Mouse (Mus musculus) liver, embryonic 14.5 days (tissue): ENCODE measurements around the gene Arid4a. TPM values are rescaled to one million over a fixed set of nuclear protein-coding genes. Genes with fewer than 3 reads are reported as not detected.
A peak's percentile ranks its signal among the peaks of the same experiment; 100 is the strongest.

Source experiments
- ATAC-seq: fragments of 200-750 bp; cut with Nextera tagmentation; 2 replicates; pipeline ENCODE4 v1.8.0; 2017; ENCODE audit warnings: moderate number of reproducible peaks, mild to moderate bottlenecking, moderate library complexity; ENCODE audit not compliant: insufficient read depth
- DNase-seq, 3 experiments: peaks; one replicate each; pipeline ENCODE4 v3.0.0-alpha.2; 2012 to 2013; ENCODE audit warnings: low read depth in 3 of 3, low spot score in 3 of 3
- H3K27ac ChIP-seq: fragments of 300-500 bp; sonication (generic); 2 replicates; pipeline ENCODE4 v1.5.1; 2014; ENCODE audit warnings: moderate library complexity, mild to moderate bottlenecking, control low read depth, inconsistent platforms
- H3K27me3 ChIP-seq: fragments of 300-500 bp; sonication (generic); 2 replicates; pipeline ENCODE4 v1.6.1; 2014; ENCODE audit warnings: mild to moderate bottlenecking, low read length, moderate library complexity; ENCODE audit not compliant: control insufficient read depth, insufficient read depth
- H3K36me3 ChIP-seq: fragments of 300-500 bp; sonication (generic); replicated peaks from 2 replicates; pipeline ENCODE4 v1.6.1; 2014; ENCODE audit warnings: low read depth; ENCODE audit not compliant: control insufficient read depth, insufficient read depth
- H3K4me1 ChIP-seq, 2 experiments: fragments of 200-500 bp in 1 of 2; fragments of 300-500 bp in 1 of 2; sonication (generic) in 1 of 2; replicated peaks; 2 replicates each; pipeline ENCODE4 v1.6.1; 2012 to 2014; ENCODE audit warnings: antibody characterized with exemption in 1 of 2, inconsistent platforms in 1 of 2, low read length in 1 of 2; ENCODE audit not compliant: control insufficient read depth in 2 of 2, insufficient read depth in 2 of 2
- H3K4me2 ChIP-seq: fragments of 300-500 bp; sonication (generic); 2 replicates; pipeline ENCODE4 v1.6.1; 2014; ENCODE audit warnings: low read depth, mild to moderate bottlenecking, control low read depth, moderate library complexity
- H3K4me3 ChIP-seq, 2 experiments: fragments of 200-500 bp in 1 of 2; fragments of 300-500 bp in 1 of 2; sonication (generic) in 1 of 2; 2 replicates each; pipeline ENCODE4 v1.5.1; 2012 to 2014; ENCODE audit warnings: low read depth in 2 of 2, low read length in 2 of 2, mild to moderate bottlenecking in 2 of 2, control low read depth in 1 of 2, inconsistent platforms in 1 of 2, moderate library complexity in 1 of 2; ENCODE audit not compliant: insufficient read depth in 1 of 2
- H3K9ac ChIP-seq: fragments of 300-500 bp; sonication (generic); replicated peaks from 2 replicates; pipeline ENCODE4 v1.6.1; 2014; ENCODE audit warnings: mild to moderate bottlenecking, control low read depth, moderate library complexity
- H3K9me3 ChIP-seq: fragments of 300-500 bp; sonication (generic); 2 replicates; pipeline ENCODE4 v1.6.1; 2016; ENCODE audit warnings: low read length, mixed read lengths; ENCODE audit not compliant: control insufficient read depth
- CTCF ChIP-seq: IDR thresholded peaks from 2 replicates; pipeline ENCODE4 v1.5.1; 2016; ENCODE audit warnings: antibody characterized with exemption, low read depth, control low read depth
- EP300 ChIP-seq: IDR thresholded peaks from 2 replicates; pipeline ENCODE4 v1.6.1; 2016; ENCODE audit warnings: antibody characterized with exemption, low read depth
- WGBS: fragments of 180-500 bp; shearing (Covaris S2); extraction: QIAGEN DNeasy Blood & Tissue Kit; methylation state at CpG from one replicate; pipeline ENCODE4 v1.1.7; 2014; ENCODE audit not compliant: insufficient replicate concordance; 5-methylcytosine and 5-hydroxymethylcytosine counted together
- polyA plus RNA-seq, 2 experiments: library from polyadenylated mRNA; depleted of rRNA in 1 of 2; stranded (reverse) in 1 of 2; unstranded in 1 of 2; fragments of >200 nt; fragmentation: Nextera tagmentation in 1 of 2; extraction: Ambion mirVana in 1 of 2; gene quantifications; 2 replicates each; pipeline versions ENCODE4 v1.2.1 to v1.2.3; 2012 to 2014

The Arid4a gene
- polyA plus RNA-seq, 2 experiments: 4.6 to 17.7 TPM

DNA sequence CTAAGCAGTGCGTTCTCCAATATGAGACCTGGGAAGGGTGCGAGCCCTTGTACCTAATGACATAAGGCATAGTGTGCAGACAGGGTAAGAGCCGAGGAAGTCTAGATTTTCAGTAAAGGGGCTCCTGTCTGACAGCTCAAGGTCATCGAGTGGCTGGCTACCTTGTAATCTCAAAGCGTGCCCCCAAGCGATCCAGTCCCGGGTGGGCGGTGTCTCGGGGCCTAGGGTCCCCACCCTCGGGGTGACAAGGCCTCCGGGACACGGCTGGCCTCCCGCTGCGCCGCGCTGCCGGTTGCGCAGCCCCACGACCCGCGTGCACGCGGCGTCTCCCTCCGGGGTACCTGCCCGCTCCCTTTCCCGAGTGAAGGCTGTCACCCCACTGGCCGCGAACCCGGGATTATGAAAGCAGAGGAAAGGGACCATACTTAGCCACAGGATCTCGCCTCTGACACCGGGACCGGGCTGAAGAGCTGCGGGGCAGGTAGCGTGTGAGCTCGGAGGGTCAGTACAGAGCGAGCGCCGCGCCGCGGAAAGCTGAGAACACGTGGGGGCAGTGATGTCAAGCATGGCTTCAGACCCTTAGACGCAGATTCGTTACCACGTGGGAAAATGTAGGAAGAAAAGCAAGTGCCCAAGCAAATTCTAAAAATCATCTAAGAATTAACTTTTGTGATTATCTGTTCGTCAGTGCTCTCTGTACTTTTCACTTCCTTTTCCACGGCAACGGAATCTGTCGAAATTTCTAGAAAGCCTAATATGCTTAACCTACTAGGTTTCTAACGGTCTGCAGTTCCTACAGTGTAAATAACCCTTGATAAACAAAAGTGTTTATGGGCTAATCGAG, 120.6 kb downstream of the Arid4a start, which contains the start of the genes Timm9 and 2700049A03Rik:
TSS of gene Timm9 (minus strand) at position 555 of the 844 bp plus-strand sequence.
TSS of gene 2700049A03Rik (plus strand) at position 719 of the 844 bp plus-strand sequence.
- Histone ChIP-seq H3K9me3 (no peaks in the 10 kb centered on the region), H3K36me3 (peaks cover 11% of the 10 kb centered on the region), H3K4me1 (peaks cover 5 to 9% of the 10 kb centered on the region in 2 experiments; a peak in 2 of 4 replicates), H3K4me3 (peak within 1 kb of the TSS; percentile 97 to 99), H3K9ac (peak within 1 kb of the TSS; percentile 90), H3K27me3 (no peaks in the 10 kb centered on the region), H3K27ac (peak within 1 kb of the TSS; percentile 80), H3K4me2 (peak within 1 kb of the TSS; percentile 82)
- WGBS: under 1% methylated on average over 52 of the region's 52 CpGs
- DNase-seq: peak; percentile 70 to 73 (median 72)
- no peak for TF ChIP-seq EP300
- no peak for TF ChIP-seq CTCF
- peak; percentile 85 for ATAC-seq

- WGBS: under 1% methylated on average over 30 of the region's 30 CpGs
- H3K4me2 ChIP-seq: peak overlapping the region; percentile 82
- ATAC-seq (peak; percentile 87), DNase-seq (peak; percentile 87 to 89 (median 89))
- TF ChIP-seq EP300 (no peak; the same call in 1 of the 2 replicates), CTCF (no peak)
- H3K27me3 ChIP-seq: no peaks in the 10 kb centered on the region
- peak overlapping the region; percentile 80 for H3K27ac ChIP-seq
- H3K9ac ChIP-seq: peak overlapping the region; percentile 90
- H3K9me3 ChIP-seq: no peaks in the 10 kb centered on the region
- H3K36me3 ChIP-seq: peaks cover 11% of the 10 kb centered on the region
- peaks cover 5 to 9% of the 10 kb centered on the region in 2 experiments; a peak in 2 of 4 replicates for H3K4me1 ChIP-seq
- H3K4me3 ChIP-seq: peak overlapping the region; percentile 97 to 99
Observed at GRCm38 (mm10) chr12:71136974-71137491, 121.2 kb downstream of the Arid4a start.

- Histone ChIP-seq H3K4me1 (peaks cover 5 to 9% of the 10 kb centered on the region in 2 experiments; a peak in 2 of 4 replicates), H3K9me3 (no peaks in the 10 kb centered on the region), H3K27ac (peak overlapping the region; percentile 24), H3K4me2 (peak overlapping the region; percentile 82), H3K27me3 (no peaks in the 10 kb centered on the region), H3K9ac (peak overlapping the region; percentile 90), H3K4me3 (peak overlapping the region; percentile 97 to 99), H3K36me3 (peaks cover 14% of the 10 kb centered on the region)
- no peak for TF ChIP-seq EP300
- no peak for TF ChIP-seq CTCF
- WGBS: 4% methylated on average over 11 of the region's 11 CpGs
- DNase-seq (no peak), ATAC-seq (no peak)
Observed at GRCm38 (mm10) chr12:71137686-71138085, 121.9 kb downstream of the Arid4a start.

DNA sequence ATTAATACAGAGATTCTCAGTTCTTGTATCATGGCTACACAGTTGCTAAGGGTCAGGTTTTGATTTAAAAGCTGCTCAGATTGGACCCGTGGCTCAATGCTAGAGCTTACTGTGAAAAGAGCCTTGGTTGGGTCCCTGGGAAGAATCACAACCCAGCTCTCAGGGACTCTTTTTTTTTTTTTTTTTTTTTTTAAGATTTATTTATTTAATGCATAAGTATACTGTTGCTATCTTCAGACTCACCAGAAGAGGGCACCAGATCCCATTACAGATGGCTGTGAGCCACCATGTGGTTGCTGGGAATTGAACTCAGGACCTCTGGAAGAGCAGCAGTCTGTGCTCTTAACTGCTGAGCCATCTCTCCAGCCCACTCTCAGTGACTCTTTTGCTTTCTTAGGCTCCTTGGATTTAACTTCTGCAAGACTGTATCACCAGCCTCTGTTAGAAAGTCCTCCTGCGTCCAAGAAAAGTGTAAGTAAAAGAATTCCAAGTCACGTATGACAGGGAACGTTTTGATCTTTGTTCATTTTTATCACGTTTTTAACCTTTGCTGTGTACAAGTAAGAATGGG, 123.6 kb downstream of the Arid4a start:
- Histone ChIP-seq H3K4me1 (peaks cover 5 to 9% of the 10 kb centered on the region in 2 experiments; a peak in 2 of 4 replicates), H3K4me2 (peak overlapping the region; percentile 82), H3K9ac (no peak overlapping the region), H3K27ac (no peak overlapping the region), H3K27me3 (no peaks in the 10 kb centered on the region), H3K4me3 (no peak overlapping the region), H3K9me3 (no peaks in the 10 kb centered on the region), H3K36me3 (peaks cover 14% of the 10 kb centered on the region)
- TF ChIP-seq CTCF: peak; percentile 56
- no peak for TF ChIP-seq EP300
- ATAC-seq: no peak
- no peak for DNase-seq
- WGBS: 68% methylated on average over 5 of the region's 5 CpGs

- no peak for ATAC-seq
- H3K27me3 ChIP-seq: no peaks in the 10 kb centered on the region
Observed at GRCm38 (mm10) chr12:71141189-71141588, 125.4 kb downstream of the Arid4a start.

More at GRCm38 (mm10) chr12:71141189-71141588, 125.4 kb downstream of the Arid4a start:
- Histone ChIP-seq H3K9ac (no peak overlapping the region), H3K4me2 (no peak overlapping the region), H3K9me3 (no peaks in the 10 kb centered on the region), H3K36me3 (peaks cover 14% of the 10 kb centered on the region), H3K4me3 (no peak overlapping the region), H3K4me1 (peaks cover 3 to 7% of the 10 kb centered on the region in 2 experiments; a peak in 2 of 4 replicates), H3K27ac (no peak overlapping the region)
- no peak for DNase-seq
- no peak for TF ChIP-seq CTCF
- TF ChIP-seq EP300: no peak
